Mouse (Mus musculus) liver (tissue): Measurements from ENCODE around the gene Sik1.
A peak's percentile ranks its signal among the peaks of the same experiment; 100 is the strongest.

Source experiments
- DNase-seq: peaks from one replicate; pipeline ENCODE4 v3.0.0-alpha.2; 2020; ENCODE audit warnings: mixed read lengths

Gene Sik1

GRCm38 (mm10) chr17:31831097-31831865 is 24.3 kb downstream of the Sik1 start:
- no peak for DNase-seq

GRCm38 (mm10) chr17:31830506-31831075 is 25.0 kb downstream of the Sik1 start:
- DNase-seq = no peak

- DNase-seq = no peak
Measured at GRCm38 (mm10) chr17:31828916-31829315, 26.7 kb downstream of the Sik1 start.

- DNase-seq = no peak
Measured at GRCm38 (mm10) chr17:31828118-31828517, 27.5 kb downstream of the Sik1 start.

- DNase-seq = peak; percentile 66
Measured at GRCm38 (mm10) chr17:31827206-31827605, 28.4 kb downstream of the Sik1 start.

GRCm38 (mm10) chr17:31826669-31827068 is 28.9 kb downstream of the Sik1 start:
- no peak for DNase-seq

- no peak for DNase-seq
Measured at GRCm38 (mm10) chr17:31825678-31826077, 29.9 kb downstream of the Sik1 start.

- no peak for DNase-seq
Measured at GRCm38 (mm10) chr17:31824812-31825211, 30.8 kb downstream of the Sik1 start.

- DNase-seq = no peak
Measured at GRCm38 (mm10) chr17:31821136-31821933, 34.3 kb downstream of the Sik1 start.

GRCm38 (mm10) chr17:31820099-31820846 is 35.3 kb downstream of the Sik1 start:
- no peak for DNase-seq

GRCm38 (mm10) chr17:31819372-31819771 is 36.2 kb downstream of the Sik1 start:
- no peak for DNase-seq

- no peak for DNase-seq
Measured at GRCm38 (mm10) chr17:31817815-31818214, 37.8 kb downstream of the Sik1 start.

GRCm38 (mm10) chr17:31817203-31817602 is 38.4 kb downstream of the Sik1 start:
- DNase-seq = no peak

- DNase-seq = no peak
Measured at GRCm38 (mm10) chr17:31814848-31815247, 40.8 kb downstream of the Sik1 start.

- no peak for DNase-seq
Measured at GRCm38 (mm10) chr17:31813938-31814622, 41.5 kb downstream of the Sik1 start.

GRCm38 (mm10) chr17:31811333-31811732 is 44.3 kb downstream of the Sik1 start:
- no peak for DNase-seq

- DNase-seq = no peak
Measured at GRCm38 (mm10) chr17:31809894-31810293, 45.7 kb downstream of the Sik1 start.

GRCm38 (mm10) chr17:31809136-31809535 is 46.5 kb downstream of the Sik1 start:
- no peak for DNase-seq

GRCm38 (mm10) chr17:31808082-31808875 is 47.3 kb downstream of the Sik1 start:
- no peak for DNase-seq

- no peak for DNase-seq
Measured at GRCm38 (mm10) chr17:31806496-31806895, 49.1 kb downstream of the Sik1 start.

- no peak for DNase-seq
Measured at GRCm38 (mm10) chr17:31806025-31806424, 49.6 kb downstream of the Sik1 start.

- DNase-seq = no peak
Measured at GRCm38 (mm10) chr17:31805585-31805984, 50.0 kb downstream of the Sik1 start.
